In the genomic region with DNA sequence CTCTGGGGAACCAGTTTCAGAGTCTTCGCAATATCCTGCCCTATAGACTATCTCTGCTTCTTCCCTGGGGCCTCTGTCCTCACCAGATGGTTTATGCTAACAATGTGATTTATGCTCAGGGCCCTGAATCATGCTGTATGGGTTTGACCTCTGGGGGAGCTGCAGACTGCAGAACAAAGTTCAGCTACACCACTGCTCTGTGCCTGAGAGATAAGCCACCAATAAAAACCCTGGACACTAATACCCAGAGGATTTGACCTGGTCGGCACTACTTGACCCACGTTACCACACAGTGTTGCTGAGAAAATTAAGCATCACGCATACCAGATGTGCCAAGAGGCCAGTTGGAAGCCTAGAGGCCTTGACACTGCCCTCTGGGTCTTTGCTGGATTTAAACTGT, we compare ENCODE assay signal across 8 mouse cellular contexts. TPM values are rescaled to one million over a fixed set of nuclear protein-coding genes. Genes with fewer than 3 reads are reported as not detected.
DNase-seq lines count a peak whose midpoint lies in the region; ATAC-seq lines count a peak whose summit lies in the region.

No protein-coding gene starts in this region.

- ATAC-seq in neural tube, embryonic 11.5 days (ENCODE audit: insufficient read depth, low FRiP score, low TSS enrichment) = peak; percentile 18; the same call in 1 of the 2 replicates
- ATAC-seq in kidney, embryonic 16.5 days (ENCODE audit: low FRiP score, low TSS enrichment) = peak; percentile 77
- peak; percentile 59; the same call in 1 of the 2 replicates for ATAC-seq in stomach, embryonic 16.5 days (ENCODE audit: insufficient read depth, low FRiP score)

- no peak overlapping the region; the same call in 1 of the 2 replicates for H3K9ac ChIP-seq in neural tube, embryonic 11.5 days (ENCODE audit: low read length)
- no peak overlapping the region for H3K9ac ChIP-seq in kidney, embryonic 16.5 days (replicated peaks; ENCODE audit: low read length)
- no peak overlapping the region for H3K9ac ChIP-seq in stomach, embryonic 16.5 days (ENCODE audit: low read length)

- H3K27me3 ChIP-seq in neural tube, embryonic 11.5 days (ENCODE audit: control insufficient read depth, insufficient read depth, low read length) = no peaks in the 10 kb centered on the region
- no peaks in the 10 kb centered on the region for H3K27me3 ChIP-seq in kidney, embryonic 16.5 days (ENCODE audit: insufficient read depth, low read length)
- 0 out of 2 replicates have a peak, but pooled peaks cover 5% of the 10 kb centered on the region for H3K27me3 ChIP-seq in stomach, embryonic 16.5 days (ENCODE audit: control insufficient read depth, insufficient read depth, low read length)

- H3K9me3 ChIP-seq in neural tube, embryonic 11.5 days (ENCODE audit: control insufficient read depth, low read length) = no peaks in the 10 kb centered on the region
- H3K9me3 ChIP-seq in kidney, embryonic 16.5 days (ENCODE audit: low read length) = no peaks in the 10 kb centered on the region
- H3K9me3 ChIP-seq in stomach, embryonic 16.5 days (replicated peaks; ENCODE audit: control insufficient read depth, low read length) = no peaks in the 10 kb centered on the region

- peak; percentile 59 for DNase-seq in cerebellum, postnatal 10 days
- no peak for DNase-seq in cerebellum, adult 9-11 months
- DNase-seq in neural tube, embryonic 11.5 days (ENCODE audit: low spot score) = peak; percentile 68
- no peak for DNase-seq in neural tube, embryonic 10.5 days (ENCODE audit: extremely low spot score, low spot score)
- DNase-seq in thymus, postnatal 10 days (ENCODE audit: low spot score in 2 of 2) = no peak
- no peak for DNase-seq in gastrocnemius, postnatal 4 days (ENCODE audit: low spot score in 2 of 2)

- WGBS in neural tube, embryonic 11.5 days = 22% methylated on average over 4 of the region's 4 CpGs
- WGBS in kidney, embryonic 16.5 days = 35% methylated on average over 4 of the region's 4 CpGs
- 55% methylated on average over 4 of the region's 4 CpGs for WGBS in stomach, embryonic 16.5 days

- no peak overlapping the region for H3K4me3 ChIP-seq in neural tube, embryonic 11.5 days (ENCODE audit: low read depth, low read length)
- no peak overlapping the region for H3K4me3 ChIP-seq in kidney, embryonic 16.5 days (ENCODE audit: low read length)
- H3K4me3 ChIP-seq in stomach, embryonic 16.5 days (replicated peaks; ENCODE audit: low read length) = no peak overlapping the region

- peaks cover 30% of the 10 kb centered on the region for H3K4me1 ChIP-seq in neural tube, embryonic 11.5 days (ENCODE audit: control insufficient read depth, insufficient read depth, low read length)
- peaks cover 44% of the 10 kb centered on the region for H3K4me1 ChIP-seq in kidney, embryonic 16.5 days (ENCODE audit: insufficient read depth, low read length)
- no peaks in the 10 kb centered on the region; the same call in 1 of the 2 replicates for H3K4me1 ChIP-seq in stomach, embryonic 16.5 days (ENCODE audit: control insufficient read depth, insufficient read depth, low read length)

- H3K4me2 ChIP-seq in neural tube, embryonic 11.5 days (ENCODE audit: low read depth) = no peak overlapping the region
- no peak overlapping the region for H3K4me2 ChIP-seq in kidney, embryonic 16.5 days (replicated peaks; ENCODE audit: low read depth, low read length)
- H3K4me2 ChIP-seq in stomach, embryonic 16.5 days (ENCODE audit: low read depth, low read length) = no peak overlapping the region

- 0 out of 2 replicates have a peak overlapping the region, but pooled peaks have one; percentile 34 for H3K27ac ChIP-seq in neural tube, embryonic 11.5 days (ENCODE audit: low read depth, low read length)
- no peak overlapping the region for H3K27ac ChIP-seq in kidney, embryonic 16.5 days (ENCODE audit: low read length)
- H3K27ac ChIP-seq in stomach, embryonic 16.5 days (ENCODE audit: low read length) = no peak overlapping the region

- H3K36me3 ChIP-seq in neural tube, embryonic 11.5 days (ENCODE audit: control insufficient read depth, insufficient read depth, low read length) = no peaks in the 10 kb centered on the region
- H3K36me3 ChIP-seq in kidney, embryonic 16.5 days (ENCODE audit: insufficient read depth, low read length) = no peaks in the 10 kb centered on the region
- no peaks in the 10 kb centered on the region for H3K36me3 ChIP-seq in stomach, embryonic 16.5 days (ENCODE audit: control insufficient read depth, insufficient read depth, low read length)

RNA-seq across cellular contexts. Expression of a gene that starts 3.7 kb away (rescaled TPM):
- polyA plus RNA-seq in neural tube, embryonic 11.5 days (2014; fragmentation: Nextera tagmentation; extraction: Ambion mirVana) = 17.9 and 18.4 TPM in 2 replicates
- 3.0 and 3.3 TPM in 2 replicates for polyA plus RNA-seq in kidney, embryonic 16.5 days (2015; fragmentation: Nextera tagmentation; extraction: Ambion mirVana)
- not detected in 2 replicates for polyA plus RNA-seq in stomach, embryonic 16.5 days (2015; fragmentation: Nextera tagmentation; extraction: Ambion mirVana)
- not detected for total RNA-seq in gastrocnemius, postnatal 4 days (2021)

Comparison
In these comparisons a context has a peak if more than half of its experiments do, and no peak if none do; other contexts are left out.
1. DNase-seq: peak in cerebellum, postnatal 10 days (2 of 2) and neural tube, embryonic 11.5 days (single experiment); none in cerebellum, adult 9-11 months (single experiment), neural tube, embryonic 10.5 days (single experiment), thymus, postnatal 10 days (0 of 2) and gastrocnemius, postnatal 4 days (0 of 2).
2. ATAC-seq: peak in every context shown above with its lines; median percentile 77 in kidney, embryonic 16.5 days; 59 in stomach, embryonic 16.5 days; 18 in neural tube, embryonic 11.5 days.